Mouse (Mus musculus) thymus, postnatal 10 days (tissue): Measurements from ENCODE around the gene Grn.
"Not testable (repeated sequence)": the region's sequence is repeated elsewhere in the genome, so short reads cannot be mapped to it uniquely, and the experiment has no call there.

Experiments used
- DNase-seq, 2 experiments: peaks; one replicate each; pipeline ENCODE4 v3.0.0; 2021; ENCODE audit warnings: low spot score in 2 of 2

Gene Grn

GRCm38 (mm10) chr11:102400513-102401084, 29.5 kb upstream of the Grn start:
- no peak for DNase-seq

GRCm38 (mm10) chr11:102401898-102402500, 28.1 kb upstream of the Grn start:
- DNase-seq, result no peak

- DNase-seq, result no peak
Observed at GRCm38 (mm10) chr11:102403657-102404056, 26.5 kb upstream of the Grn start.

GRCm38 (mm10) chr11:102404161-102405010, 25.7 kb upstream of the Grn start:
- DNase-seq, result no peak

DNA sequence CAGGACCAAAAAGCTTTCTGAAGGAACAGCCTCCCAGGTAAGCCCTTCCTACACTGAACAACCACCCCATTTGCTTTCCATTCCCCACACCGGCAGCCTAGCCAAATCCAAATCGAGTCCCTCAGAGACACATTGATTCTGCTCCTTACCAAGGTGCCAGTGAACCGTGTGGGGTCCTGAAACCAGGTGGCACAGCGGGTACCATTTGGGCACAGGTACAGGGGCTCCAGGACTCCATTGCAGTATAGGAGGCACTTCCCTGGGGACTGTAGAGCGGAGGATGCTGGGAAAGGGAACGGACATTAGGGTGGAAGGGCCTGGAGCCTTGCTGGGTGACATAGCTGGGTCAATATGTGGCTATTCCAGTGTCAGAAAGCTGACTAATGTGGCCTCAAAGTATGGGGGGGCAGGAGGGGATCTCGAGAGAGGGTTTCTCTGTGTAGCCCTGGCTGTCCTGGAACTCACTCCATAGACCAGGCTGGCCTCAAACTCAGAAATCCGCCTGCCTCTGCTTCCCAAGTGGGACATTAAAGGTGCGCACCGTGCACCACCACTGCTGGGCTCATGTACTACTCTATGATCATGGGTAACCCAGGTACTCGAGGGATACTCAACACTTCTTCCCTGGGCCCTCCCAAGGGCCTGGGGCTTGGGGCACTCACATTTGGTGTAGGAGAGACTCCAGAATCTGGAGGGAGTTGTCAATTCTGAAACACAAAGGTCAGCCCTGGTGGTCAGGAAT, 24.4 kb upstream of the Grn start:
- DNase-seq, result no peak

GRCm38 (mm10) chr11:102406401-102406800, 23.7 kb upstream of the Grn start:
- no peak for DNase-seq

DNA sequence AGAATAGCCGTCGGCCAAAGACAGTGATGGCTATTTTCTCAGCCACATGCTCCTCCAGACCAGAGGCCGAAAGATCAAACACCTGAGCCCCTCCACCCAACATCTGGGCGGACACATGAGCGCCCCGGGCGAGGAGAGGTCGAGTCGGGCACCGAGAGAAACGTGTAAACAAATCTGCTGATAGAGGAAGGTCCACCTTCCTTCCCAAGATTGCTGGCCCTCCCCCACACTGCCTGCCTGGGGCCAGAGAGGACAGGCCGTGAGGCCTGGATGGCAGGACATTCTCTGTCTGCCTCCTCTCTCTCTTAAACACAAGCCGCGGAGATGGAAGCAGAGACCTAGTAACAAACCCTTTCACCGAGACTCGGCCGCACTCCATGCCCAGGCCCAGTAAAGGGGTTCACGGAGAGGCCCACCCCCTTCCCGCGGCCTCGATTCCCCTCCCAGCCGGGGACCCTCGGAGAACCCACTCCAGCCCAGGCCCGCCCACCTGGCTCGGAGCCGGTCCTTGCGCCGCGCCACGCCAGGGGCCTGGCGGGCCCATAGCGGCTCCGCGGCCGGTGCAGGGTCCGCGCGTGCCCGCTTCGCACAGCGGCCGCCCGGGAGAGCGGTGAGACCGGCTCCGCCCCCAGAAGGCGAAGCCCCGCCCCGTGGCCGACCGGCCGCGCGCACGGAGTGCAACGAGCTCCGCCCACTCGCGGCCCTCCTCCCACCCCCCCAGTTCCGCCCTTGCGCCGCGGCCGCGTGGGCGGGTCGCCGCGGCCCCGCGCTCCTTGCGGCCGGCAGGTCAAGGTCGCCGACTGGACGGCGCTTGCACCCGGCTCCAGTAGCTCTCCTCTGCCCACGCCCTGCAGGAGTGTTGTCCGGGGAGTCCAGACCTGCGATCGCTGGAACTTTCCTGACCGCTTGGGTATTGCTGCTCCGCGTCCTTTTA, 22.9 kb upstream of the Grn start:
- DNase-seq, result peak; percentile 83 to 94

GRCm38 (mm10) chr11:102407834-102408215, 22.3 kb upstream of the Grn start, which contains the start of gene Slc25a39:
Slc25a39 (minus strand) TSS chr11:102407946.
- DNase-seq, result no peak

DNA sequence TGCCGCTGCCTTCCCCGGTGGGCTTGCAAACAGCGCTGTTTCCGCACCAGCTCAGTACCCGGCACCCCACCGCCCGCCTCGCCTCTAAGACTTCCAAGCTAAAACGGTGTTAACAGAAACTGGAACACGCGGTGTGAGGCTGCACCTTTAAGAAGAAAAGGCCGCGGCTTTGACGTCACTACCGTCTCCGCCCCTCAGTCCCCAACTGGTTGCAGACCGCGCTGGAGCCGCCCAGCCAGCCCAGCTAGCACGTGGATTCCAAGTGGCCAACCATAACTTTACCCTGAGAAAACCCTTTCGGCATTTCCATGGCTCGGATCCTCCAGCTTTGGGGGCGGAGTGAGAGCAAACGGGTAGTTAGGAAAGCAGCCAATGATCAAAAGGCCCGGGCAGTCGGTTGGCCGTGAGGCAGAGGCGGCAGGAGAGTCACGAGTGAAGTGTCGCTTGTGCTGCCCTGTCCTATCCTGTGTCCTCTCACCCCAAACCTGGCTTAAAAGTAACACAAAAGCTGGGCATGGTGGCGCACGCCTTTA, 21.7 kb upstream of the Grn start:
- peak; percentile 87 to 91 for DNase-seq

DNA sequence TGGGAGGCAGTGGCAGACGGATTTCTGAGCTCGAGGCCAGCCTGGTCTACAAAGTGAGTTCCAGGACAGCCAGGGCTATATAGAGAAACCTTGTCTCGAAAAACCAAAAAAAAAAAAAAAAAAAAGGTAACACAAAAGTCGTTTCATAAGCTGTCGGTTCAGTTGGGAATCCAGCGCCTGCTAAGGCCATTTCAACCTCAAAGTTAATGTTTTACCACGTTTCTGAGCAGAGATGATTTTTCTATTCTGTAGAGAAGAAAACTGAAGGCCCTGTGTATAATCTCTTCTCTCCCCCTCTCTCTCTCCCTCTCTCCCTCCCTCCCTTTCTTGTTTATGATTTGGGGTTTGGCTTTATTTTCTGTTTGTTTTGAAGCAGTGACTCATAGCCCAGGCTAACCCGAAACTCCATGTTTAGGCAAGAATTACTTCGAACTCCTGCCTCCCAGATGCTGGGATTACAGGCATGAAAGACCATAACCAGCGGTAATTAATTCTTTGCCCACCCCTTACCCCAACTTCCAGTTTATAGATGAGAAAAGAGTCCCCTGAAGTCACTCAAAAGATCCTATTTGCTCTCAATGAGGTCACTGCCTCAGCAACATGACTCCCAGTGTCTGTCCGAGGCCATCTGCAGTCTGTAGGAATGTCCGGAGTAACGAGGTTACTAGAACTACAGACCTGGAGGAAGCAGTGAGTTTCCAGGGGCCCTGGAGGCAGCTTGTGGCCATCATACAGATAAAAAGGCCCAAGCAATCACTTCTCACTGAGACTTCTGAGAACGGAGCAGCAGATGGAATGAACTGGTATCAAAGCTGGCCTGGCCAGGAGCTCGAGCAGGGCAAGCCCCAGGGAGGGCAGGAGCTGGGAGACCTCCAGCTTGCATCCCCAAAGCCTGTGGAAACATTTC, 21.0 kb upstream of the Grn start:
- no peak for DNase-seq

DNA sequence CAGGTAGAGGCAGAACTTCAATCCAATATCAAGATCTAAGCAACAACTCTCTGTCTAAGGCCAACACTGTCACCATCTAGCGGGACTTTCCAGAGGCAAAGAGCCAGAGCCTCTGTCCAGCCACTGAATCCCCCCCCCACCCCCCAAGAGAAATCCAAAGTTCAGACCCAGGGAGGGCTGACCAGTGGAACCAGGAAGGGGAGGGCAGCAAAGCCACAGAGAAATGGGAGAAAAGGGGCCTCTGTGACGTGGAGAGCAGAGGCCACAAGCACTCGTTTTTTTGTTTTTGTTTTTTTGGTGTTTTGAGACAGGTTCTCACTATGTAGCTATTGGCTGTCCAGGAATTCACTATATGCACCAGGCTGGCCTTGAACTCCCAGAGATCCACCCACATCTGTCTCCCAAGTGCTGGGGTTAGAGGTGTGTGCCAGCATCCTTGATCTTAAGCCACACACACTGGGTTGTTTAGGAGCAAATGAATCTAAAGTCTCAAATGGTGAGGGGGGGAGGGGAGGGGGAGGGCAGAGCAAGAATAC, 20.3 kb upstream of the Grn start:
- DNase-seq, result no peak

GRCm38 (mm10) chr11:102410345-102410744, 19.8 kb upstream of the Grn start:
- not testable (repeated sequence) for DNase-seq

GRCm38 (mm10) chr11:102411061-102411460, 19.1 kb upstream of the Grn start:
- DNase-seq, result no peak

GRCm38 (mm10) chr11:102411704-102412103, 18.4 kb upstream of the Grn start:
- peak; percentile 63 to 84 for DNase-seq

DNA sequence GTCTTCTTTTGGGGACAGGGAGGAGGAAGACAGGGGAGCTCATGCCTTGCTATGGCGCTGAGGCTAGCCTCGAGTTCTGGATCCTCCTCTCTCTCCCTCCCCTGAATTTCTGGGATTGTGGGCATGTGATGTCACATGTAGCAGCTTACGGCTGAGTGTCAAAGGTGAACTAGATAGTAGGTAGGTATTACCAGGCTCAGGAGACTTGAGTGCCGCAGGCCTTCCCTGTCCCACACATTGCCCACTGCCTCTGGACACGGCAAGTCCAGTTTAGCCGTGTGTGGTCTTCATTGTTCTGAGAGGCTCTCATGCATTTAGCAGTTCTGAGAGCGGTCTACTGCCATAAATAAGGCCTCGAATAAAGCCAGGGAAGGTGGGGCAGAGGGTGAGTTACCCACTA, 17.1 kb upstream of the Grn start:
- DNase-seq, result no peak

DNA sequence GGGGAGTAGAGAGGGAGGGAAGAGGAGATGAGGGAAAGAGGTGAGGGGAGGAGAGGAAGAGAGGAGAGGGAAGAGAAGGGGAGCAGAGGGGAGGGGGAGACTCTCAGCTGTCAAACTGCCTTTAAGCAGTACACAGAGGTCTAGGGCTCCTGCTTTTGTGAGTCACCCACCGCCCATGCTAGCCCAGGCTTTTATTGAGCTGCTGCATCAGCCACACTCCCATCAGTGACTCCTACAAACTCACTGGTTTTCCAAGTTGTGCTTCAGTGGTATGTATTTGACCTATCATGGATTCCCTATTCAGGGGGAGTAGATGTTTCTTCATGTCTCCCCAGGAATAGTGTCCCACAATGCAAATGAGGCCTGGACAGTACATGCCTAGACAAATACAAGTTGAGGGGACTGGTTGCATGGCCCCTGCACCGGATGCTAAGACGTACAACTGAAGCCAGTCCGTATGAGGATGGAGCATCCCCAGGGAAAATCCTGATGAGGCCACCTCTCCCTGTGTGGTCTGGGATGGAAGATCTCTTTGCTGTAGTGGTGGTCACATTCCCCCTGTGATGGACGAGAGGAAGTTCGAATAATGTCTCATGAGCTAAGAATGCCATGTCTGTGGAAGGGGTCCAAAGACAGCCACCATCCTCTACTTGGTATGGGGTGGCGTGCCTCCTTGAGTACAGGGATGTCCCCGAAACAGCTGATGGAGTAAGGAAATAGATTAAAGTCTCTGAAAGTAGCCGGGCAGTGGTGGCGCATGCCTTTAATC, 14.9 kb upstream of the Grn start:
- DNase-seq, result no peak

DNA sequence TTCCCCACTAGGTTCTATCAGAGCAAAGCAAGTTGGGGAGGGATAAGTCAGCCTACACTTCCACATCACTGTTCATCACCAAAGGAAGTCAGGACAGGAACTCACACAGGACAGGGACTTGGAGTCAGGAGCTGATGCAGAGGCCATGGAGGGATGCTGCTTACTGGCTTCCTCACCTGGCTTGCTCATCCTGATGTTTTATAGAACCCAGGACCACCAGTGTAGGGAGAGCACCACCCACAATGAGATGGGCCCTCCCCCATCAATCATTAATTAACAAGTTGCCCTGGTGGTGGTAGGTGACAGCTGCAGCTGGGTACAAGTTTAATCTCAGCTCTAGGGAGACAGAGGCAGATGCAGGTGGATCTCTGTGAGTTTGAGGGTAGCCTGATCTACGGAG, 13.0 kb upstream of the Grn start:
- no peak for DNase-seq

GRCm38 (mm10) chr11:102418887-102419286, 11.2 kb upstream of the Grn start:
- DNase-seq, result no peak

GRCm38 (mm10) chr11:102421559-102421958, 8.6 kb upstream of the Grn start:
- DNase-seq, result no peak
